Mouse (Mus musculus) liver, adult 2 months (tissue): ENCODE data around the gene Defb20. TPM values are rescaled to one million over a fixed set of nuclear protein-coding genes. Genes with fewer than 3 reads are reported as not detected.
A peak's percentile ranks its signal among the peaks of the same experiment; 100 is the strongest.

Experiments
- DNase-seq: peaks from one replicate; pipeline ENCODE4 v3.0.0-alpha.2; 2011; ENCODE audit warnings: low read depth, low spot score; ENCODE audit errors: extremely low read depth
- H3K27ac ChIP-seq: fragments of 200-500 bp; replicated peaks from 2 replicates; pipeline ENCODE4 v1.5.1; 2012; ENCODE audit warnings: low read depth, mild to moderate bottlenecking, control low read depth, inconsistent platforms, low read length; ENCODE audit not compliant: insufficient read depth
- H3K27me3 ChIP-seq: fragments of 200-500 bp; 2 replicates; pipeline ENCODE4 v1.6.1; 2012; ENCODE audit warnings: mild to moderate bottlenecking, moderate library complexity, low read length, inconsistent platforms; ENCODE audit not compliant: control insufficient read depth, insufficient read depth
- H3K36me3 ChIP-seq: fragments of 200-500 bp; 2 replicates; pipeline ENCODE4 v1.6.1; 2012; ENCODE audit warnings: low read length, inconsistent platforms; ENCODE audit not compliant: control insufficient read depth, insufficient read depth
- H3K4me1 ChIP-seq: fragments of 200-500 bp; 2 replicates; pipeline ENCODE4 v1.6.1; 2011; ENCODE audit warnings: low read length; ENCODE audit not compliant: control insufficient read depth, insufficient read depth
- H3K4me3 ChIP-seq: fragments of 200-500 bp; 2 replicates; pipeline ENCODE4 v1.5.1; 2011; ENCODE audit warnings: low read depth, mild to moderate bottlenecking, control low read depth, low read length, moderate library complexity; ENCODE audit not compliant: insufficient read depth
- H3K79me2 ChIP-seq: fragments of 200-500 bp; 2 replicates; pipeline ENCODE4 v1.6.1; 2012; ENCODE audit warnings: inconsistent platforms, mild to moderate bottlenecking, low read length, moderate library complexity; ENCODE audit not compliant: control insufficient read depth, insufficient read depth
- H3K9ac ChIP-seq: fragments of 200-500 bp; 2 replicates; pipeline ENCODE4 v1.6.1; 2012; ENCODE audit warnings: low read depth, mild to moderate bottlenecking, control low read depth, inconsistent platforms, low read length
- CTCF ChIP-seq: fragments of 200-500 bp; IDR thresholded peaks from 2 replicates; pipeline ENCODE4 v1.5.1; 2011; ENCODE audit warnings: low read depth, low read length, control low read depth
- POLR2A ChIP-seq: fragments of 200-500 bp; IDR thresholded peaks from 2 replicates; pipeline ENCODE4 v1.6.1; 2011; ENCODE audit warnings: low read length, control low read depth; ENCODE audit not compliant: insufficient read depth; ENCODE audit errors: extremely low read depth
- WGBS: fragments of 180-500 bp; shearing (Covaris S2); methylation state at CpG from one replicate; pipeline ENCODE4 v1.1.7; 2018; 5-methylcytosine and 5-hydroxymethylcytosine counted together
- polyA plus RNA-seq: library from polyadenylated mRNA; depleted of rRNA; stranded (reverse); fragments of >200 nt; gene quantifications from 2 replicates; pipeline ENCODE4 v1.2.3, GENCODE M21; 2012
- total RNA-seq: library from RNA; depleted of rRNA; stranded (reverse); fragments of >200 nt; gene quantifications from 2 replicates; pipeline ENCODE4 v1.2.3, GENCODE M21; 2014

Defb20 gene
- total and polyA plus RNA-seq, 2 experiments: not detected

DNA sequence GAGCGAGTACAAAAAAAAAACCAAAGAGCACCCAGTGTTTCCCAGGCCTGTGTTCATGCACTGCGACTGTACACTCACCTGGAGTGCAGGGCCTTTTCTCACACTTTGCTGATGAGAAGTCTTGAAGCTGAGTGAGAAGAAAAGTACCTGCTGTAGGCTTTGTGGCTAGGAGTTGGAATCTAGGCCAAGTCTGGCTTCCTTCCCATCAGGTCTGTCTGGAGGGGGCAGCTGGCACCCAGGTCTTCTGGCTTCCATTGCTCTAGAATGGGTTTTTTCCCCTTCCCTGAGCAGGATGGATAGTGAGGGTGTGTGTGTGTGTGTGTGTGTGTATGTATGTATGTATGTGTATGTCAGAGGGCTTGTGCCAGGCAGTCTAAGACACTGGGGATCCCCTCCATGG is 37.0 kb upstream of the Defb20 start:
- WGBS: 95% methylated on average over 2 of the region's 2 CpGs

DNA sequence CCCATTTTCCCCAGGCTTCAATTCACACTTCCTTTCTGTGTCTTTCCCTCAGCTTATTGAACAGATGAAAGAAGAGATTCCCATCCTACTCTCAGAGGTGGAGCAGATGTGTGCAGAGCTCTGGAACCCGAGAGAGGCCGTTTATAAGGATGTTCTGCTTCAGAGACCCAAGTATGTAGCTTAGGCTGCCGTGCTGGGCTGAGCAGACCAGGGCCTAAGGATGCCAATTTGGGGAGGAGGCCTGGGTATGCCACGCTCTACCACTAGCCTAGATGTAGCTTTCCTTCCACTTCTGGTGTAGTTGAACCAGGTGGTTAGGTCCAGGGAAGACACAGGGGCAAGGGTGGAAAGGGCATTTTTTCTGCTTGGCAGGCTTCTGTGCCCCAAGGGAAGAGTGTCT is 34.5 kb upstream of the Defb20 start:
- TF ChIP-seq POLR2A (no peak), CTCF (no peak)
- H3K79me2 ChIP-seq: no peaks in the 10 kb centered on the region
- no peak for DNase-seq
- H3K27me3 ChIP-seq: no peaks in the 10 kb centered on the region
- 93% methylated on average over 4 of the region's 4 CpGs for WGBS
- H3K9ac ChIP-seq: no peak overlapping the region
- H3K4me3 ChIP-seq: no peak overlapping the region
- peaks cover 1% of the 10 kb centered on the region; the same call in 1 of the 2 replicates for H3K4me1 ChIP-seq
- no peak overlapping the region for H3K27ac ChIP-seq
- H3K36me3 ChIP-seq: no peaks in the 10 kb centered on the region

More for the DNA sequence above, 37.0 kb upstream of the Defb20 start:
- H3K9ac ChIP-seq: no peak overlapping the region
- no peak overlapping the region for H3K27ac ChIP-seq
- no peaks in the 10 kb centered on the region for H3K27me3 ChIP-seq
- no peak overlapping the region for H3K4me3 ChIP-seq
- no peak for DNase-seq
- peaks cover 2% of the 10 kb centered on the region; the same call in 1 of the 2 replicates for H3K4me1 ChIP-seq
- H3K79me2 ChIP-seq: no peaks in the 10 kb centered on the region
- H3K36me3 ChIP-seq: no peaks in the 10 kb centered on the region
- TF ChIP-seq POLR2A: no peak
- no peak for TF ChIP-seq CTCF

DNA sequence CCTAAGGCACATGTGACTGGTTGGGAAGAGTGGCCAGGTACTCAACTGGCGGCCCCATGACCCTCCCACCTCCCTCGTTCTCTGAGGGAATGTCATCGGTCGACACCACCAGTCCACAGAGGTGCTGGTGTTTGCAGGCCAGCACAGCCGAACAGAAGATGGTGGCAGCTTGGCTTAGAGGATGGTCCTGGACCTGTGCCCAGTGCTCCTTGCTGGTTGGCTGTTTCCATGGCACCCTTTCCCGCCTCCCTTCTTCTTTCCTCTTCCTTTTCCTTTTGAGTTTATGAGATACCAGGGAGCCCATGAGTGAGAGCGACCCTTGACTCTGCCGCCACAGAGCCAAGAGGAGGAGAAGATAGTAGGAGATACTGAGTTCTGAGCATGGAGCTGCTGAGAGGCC is 33.6 kb upstream of the Defb20 start:
- Histone ChIP-seq H3K79me2 (no peaks in the 10 kb centered on the region), H3K36me3 (no peaks in the 10 kb centered on the region), H3K27me3 (no peaks in the 10 kb centered on the region), H3K4me1 (no peaks in the 10 kb centered on the region), H3K27ac (no peak overlapping the region), H3K4me3 (no peak overlapping the region), H3K9ac (no peak overlapping the region)
- WGBS: 79% methylated on average over 8 of the region's 8 CpGs
- no peak for DNase-seq
- TF ChIP-seq CTCF: no peak
- no peak for TF ChIP-seq POLR2A

DNA sequence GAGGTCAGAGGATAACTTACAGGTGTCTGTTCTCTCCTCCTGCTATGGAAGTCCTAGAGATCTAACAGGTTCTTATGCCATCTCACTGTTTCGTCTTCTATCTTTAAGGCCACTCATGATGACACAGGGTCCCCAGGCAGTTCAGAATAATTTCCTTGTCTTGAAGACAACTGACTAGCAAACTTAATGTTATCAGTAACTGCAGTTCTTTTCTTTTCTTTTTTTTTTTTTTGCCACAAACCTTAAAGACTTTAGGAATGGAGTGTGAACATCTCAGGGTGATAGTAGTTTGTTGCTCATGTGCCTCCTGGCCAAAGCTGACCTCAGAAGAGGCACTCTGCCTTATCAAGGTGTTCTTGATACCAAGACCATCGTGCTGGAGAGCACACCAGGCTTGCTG is 30.2 kb upstream of the Defb20 start:
- Histone ChIP-seq H3K4me1 (no peaks in the 10 kb centered on the region), H3K9ac (no peak overlapping the region), H3K27ac (no peak overlapping the region), H3K36me3 (no peaks in the 10 kb centered on the region), H3K79me2 (no peaks in the 10 kb centered on the region), H3K27me3 (no peaks in the 10 kb centered on the region), H3K4me3 (no peak overlapping the region)
- WGBS: 46% methylated on average over 2 of the region's 2 CpGs
- TF ChIP-seq POLR2A (no peak), CTCF (no peak)
- DNase-seq: no peak

DNA sequence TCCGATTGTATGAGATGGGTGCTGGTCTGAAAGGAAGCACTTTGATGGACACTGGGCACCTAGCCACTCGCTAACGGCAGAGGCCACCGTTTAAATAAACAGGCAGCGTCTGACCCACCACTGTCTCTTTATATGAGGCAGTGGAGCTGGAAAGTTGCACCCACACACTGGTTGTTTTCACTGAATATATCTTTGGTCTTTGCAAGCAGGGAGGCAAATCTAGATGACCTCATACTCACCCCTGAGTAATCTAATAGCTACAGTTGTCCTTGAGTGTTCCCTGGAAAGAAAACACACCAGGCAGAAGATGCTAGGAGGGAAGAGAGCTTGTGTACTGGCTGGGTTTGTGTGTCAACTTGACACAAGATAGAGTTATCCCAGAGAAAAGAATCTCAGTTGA is 29.4 kb upstream of the Defb20 start:
- 15% methylated on average over 5 of the region's 5 CpGs for WGBS
- H3K9ac ChIP-seq: no peak overlapping the region
- H3K4me1 ChIP-seq: no peaks in the 10 kb centered on the region
- no peak for DNase-seq
- no peaks in the 10 kb centered on the region for H3K27me3 ChIP-seq
- H3K79me2 ChIP-seq: no peaks in the 10 kb centered on the region
- TF ChIP-seq CTCF (no peak), POLR2A (no peak)
- no peaks in the 10 kb centered on the region for H3K36me3 ChIP-seq
- no peak overlapping the region for H3K4me3 ChIP-seq
- H3K27ac ChIP-seq: no peak overlapping the region

DNA sequence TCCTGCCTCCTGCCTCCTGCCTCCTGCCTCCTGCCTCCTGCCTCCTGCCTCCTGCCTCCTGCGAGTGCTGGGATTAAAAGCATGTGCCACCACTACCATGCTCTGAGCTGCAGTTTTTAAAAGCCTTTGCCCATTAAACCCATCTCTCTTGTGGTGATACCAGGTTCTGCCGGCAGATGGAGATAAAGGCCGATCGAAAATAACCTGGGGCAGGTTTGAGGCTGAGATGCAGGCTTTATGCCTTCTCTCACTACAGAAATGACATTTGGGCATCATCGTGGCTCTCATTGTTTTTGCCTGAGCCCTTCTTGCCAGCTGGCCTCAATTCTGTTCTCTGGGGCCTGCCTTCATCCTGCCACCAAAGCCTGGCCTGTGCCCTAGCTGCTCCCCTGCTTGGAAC is 26.6 kb upstream of the Defb20 start:
- no peak overlapping the region for H3K4me3 ChIP-seq
- H3K79me2 ChIP-seq: no peaks in the 10 kb centered on the region
- no peaks in the 10 kb centered on the region for H3K27me3 ChIP-seq
- no peaks in the 10 kb centered on the region for H3K36me3 ChIP-seq
- H3K27ac ChIP-seq: no peak overlapping the region
- no peak for DNase-seq
- H3K9ac ChIP-seq: no peak overlapping the region
- H3K4me1 ChIP-seq: no peaks in the 10 kb centered on the region
- 4% methylated on average over 5 of the region's 5 CpGs for WGBS
- peak; percentile 44; the same call in 1 of the 2 replicates for TF ChIP-seq CTCF
- no peak for TF ChIP-seq POLR2A
